Mouse (Mus musculus) gonadal fat pad, adult 2 months (tissue): Measurements from ENCODE around the gene Ifna5. TPM values are rescaled to one million over a fixed set of nuclear protein-coding genes. Genes with fewer than 3 reads are reported as not detected.
"Not testable (repeated sequence)": the region's sequence is repeated elsewhere in the genome, so short reads cannot be mapped to it uniquely, and the experiment has no call there.

ENCODE experiments used
- DNase-seq: peaks from one replicate; pipeline ENCODE4 v3.0.0-alpha.2; 2012; ENCODE audit warnings: low read depth
- polyA plus RNA-seq: library from polyadenylated mRNA; depleted of rRNA; stranded (reverse); fragments of >200 nt; gene quantifications from 2 replicates; pipeline ENCODE4 v1.2.3, GENCODE M21; 2012; rRNA removed

Ifna5 gene
- not detected in 2 replicates for polyA plus RNA-seq

GRCm38 (mm10) chr4:88835225-88835624 is at the start of gene Ifna5:
Gene Ifna5, plus strand, starts transcription at chr4:88835525.
- DNase-seq: not testable (repeated sequence)

GRCm38 (mm10) chr4:88788402-88788801 is 46.9 kb upstream of the Ifna5 start, which contains the start of gene Gm13277:
Gene Gm13277, plus strand, starts transcription at chr4:88788632.
- not testable (repeated sequence) for DNase-seq

GRCm38 (mm10) chr4:88791250-88791649 is 44.1 kb upstream of the Ifna5 start, which contains the start of gene Gm13278:
Gene Gm13278, plus strand, starts transcription at chr4:88791550.
- not testable (repeated sequence) for DNase-seq

GRCm38 (mm10) chr4:88793936-88794675 is 41.2 kb upstream of the Ifna5 start, which contains the start of gene Gm13275:
Gene Gm13275, plus strand, starts transcription at chr4:88794487.
- not testable (repeated sequence) for DNase-seq

GRCm38 (mm10) chr4:88797097-88797496 is 38.2 kb upstream of the Ifna5 start, which contains the start of gene Gm13279:
Gene Gm13279, plus strand, starts transcription at chr4:88797397.
- DNase-seq: not testable (repeated sequence)

- not testable (repeated sequence) for DNase-seq
Measured at GRCm38 (mm10) chr4:88799365-88799764, 36.0 kb upstream of the Ifna5 start, which contains the start of gene Gm13285. Gene Gm13285, plus strand, starts transcription at chr4:88799665.

- DNase-seq: not testable (repeated sequence)
Measured at GRCm38 (mm10) chr4:88802954-88803353, 32.4 kb upstream of the Ifna5 start, which contains the start of gene Gm13287. Gene Gm13287, plus strand, starts transcription at chr4:88803254.

GRCm38 (mm10) chr4:88805231-88805630 is 30.1 kb upstream of the Ifna5 start, which contains the start of gene Gm13288:
Gene Gm13288, plus strand, starts transcription at chr4:88805531.
- DNase-seq: not testable (repeated sequence)

- not testable (repeated sequence) for DNase-seq
Measured at GRCm38 (mm10) chr4:88805761-88806160, 29.6 kb upstream of the Ifna5 start.

GRCm38 (mm10) chr4:88815928-88816327 is 19.4 kb upstream of the Ifna5 start, which contains the start of gene Ifna7:
Gene Ifna7, plus strand, starts transcription at chr4:88816228.
- DNase-seq: no peak

- DNase-seq: no peak
Measured at GRCm38 (mm10) chr4:88819659-88820058, 15.7 kb upstream of the Ifna5 start, which contains the start of gene Ifna11. Gene Ifna11, plus strand, starts transcription at chr4:88819959.

- DNase-seq: no peak
Measured at GRCm38 (mm10) chr4:88822995-88823394, 12.3 kb upstream of the Ifna5 start.

GRCm38 (mm10) chr4:88827116-88827515 is 8.2 kb upstream of the Ifna5 start, which contains the start of gene Ifna6:
Gene Ifna6, plus strand, starts transcription at chr4:88827416.
- not testable (repeated sequence) for DNase-seq

GRCm38 (mm10) chr4:88830523-88830922 is 4.8 kb upstream of the Ifna5 start:
- no peak for DNase-seq

GRCm38 (mm10) chr4:88838828-88839227 is 3.5 kb downstream of the Ifna5 start:
- no peak for DNase-seq

- DNase-seq: no peak
Measured at GRCm38 (mm10) chr4:88840058-88840457, 4.7 kb downstream of the Ifna5 start.

GRCm38 (mm10) chr4:88841438-88841911 is 6.2 kb downstream of the Ifna5 start, which contains the start of gene Ifna4:
Gene Ifna4, plus strand, starts transcription at chr4:88841861.
- no peak for DNase-seq

GRCm38 (mm10) chr4:88845334-88845733 is 10.0 kb downstream of the Ifna5 start:
- DNase-seq: no peak

- DNase-seq: no peak
Measured at GRCm38 (mm10) chr4:88849698-88850097, 14.4 kb downstream of the Ifna5 start, which contains the start of gene Ifna1. Gene Ifna1, plus strand, starts transcription at chr4:88850087.

- no peak for DNase-seq
Measured at GRCm38 (mm10) chr4:88851026-88851763, 15.9 kb downstream of the Ifna5 start.

- no peak for DNase-seq
Measured at GRCm38 (mm10) chr4:88859214-88859613, 23.9 kb downstream of the Ifna5 start.

- DNase-seq: no peak
Measured at GRCm38 (mm10) chr4:88863309-88863708, 28.0 kb downstream of the Ifna5 start.
